Mouse (Mus musculus) small intestine, adult 2 months (tissue): Measurements from ENCODE around the gene Pak4. TPM values are rescaled to one million over a fixed set of nuclear protein-coding genes. Genes with fewer than 3 reads are reported as not detected.

Experiments
- H3K27ac ChIP-seq: fragments of 200-500 bp; 2 replicates; pipeline ENCODE4 v1.5.1; 2012; ENCODE audit warnings: low read depth, low read length, control low read depth, inconsistent platforms; ENCODE audit not compliant: insufficient read depth
- H3K27me3 ChIP-seq: fragments of 200-500 bp; 2 replicates; pipeline ENCODE4 v1.6.1; 2012; ENCODE audit warnings: mild to moderate bottlenecking, moderate library complexity, low read length, inconsistent platforms; ENCODE audit not compliant: control insufficient read depth, insufficient read depth
- H3K36me3 ChIP-seq: fragments of 200-500 bp; 2 replicates; pipeline ENCODE4 v1.6.1; 2012; ENCODE audit warnings: mild to moderate bottlenecking, low read length, control low read depth, inconsistent platforms; ENCODE audit not compliant: control insufficient read depth, insufficient read depth
- H3K4me1 ChIP-seq: fragments of 200-500 bp; 2 replicates; pipeline ENCODE4 v1.6.1; 2012; ENCODE audit warnings: low read length, inconsistent platforms, mixed read lengths; ENCODE audit not compliant: control insufficient read depth, insufficient read depth, insufficient read length
- H3K4me3 ChIP-seq: fragments of 200-500 bp; 2 replicates; pipeline ENCODE4 v1.5.1; 2012; ENCODE audit warnings: low read depth, mild to moderate bottlenecking, control low read depth, inconsistent platforms, low read length, moderate library complexity
- CTCF ChIP-seq: fragments of 200-500 bp; IDR thresholded peaks from 2 replicates; pipeline ENCODE4 v1.5.1; 2012; ENCODE audit warnings: low read depth, mild to moderate bottlenecking, control low read depth, inconsistent platforms, low read length, moderate library complexity, mixed read lengths; ENCODE audit not compliant: insufficient replicate concordance, insufficient read length; ENCODE audit errors: extremely low read depth
- POLR2A ChIP-seq: fragments of 200-500 bp; IDR thresholded peaks from 2 replicates; pipeline ENCODE4 v1.6.1; 2012; ENCODE audit warnings: low read depth, mild to moderate bottlenecking, control low read depth, inconsistent platforms, low read length, moderate library complexity
- WGBS: fragments of 180-500 bp; shearing (Covaris S2); methylation state at CpG from one replicate; pipeline ENCODE4 v1.1.7; 2018; 5-methylcytosine and 5-hydroxymethylcytosine counted together
- polyA plus RNA-seq: library from polyadenylated mRNA; depleted of rRNA; stranded (reverse); fragments of >200 nt; gene quantifications from 2 replicates; pipeline ENCODE4 v1.2.3, GENCODE M21; 2012

The Pak4 gene
- polyA plus RNA-seq, 1 experiment = 112 TPM

- Histone ChIP-seq H3K27me3 (no peaks in the 10 kb centered on the region), H3K4me3 (peak overlapping the region; percentile 24; the same call in 1 of the 2 replicates), H3K4me1 (peaks cover 62% of the 10 kb centered on the region), H3K27ac (peak overlapping the region; percentile 92), H3K36me3 (peaks cover 33% of the 10 kb centered on the region)
- TF ChIP-seq CTCF (no peak), POLR2A (0 out of 2 replicates have a peak, but pooled peaks have one; percentile 11)
- 16% methylated on average over 5 of the region's 5 CpGs for WGBS
Measured at GRCm38 (mm10) chr7:28570982-28571682, 26.9 kb downstream of the Pak4 start.

- Histone ChIP-seq H3K4me3 (peak overlapping the region; percentile 24), H3K27ac (peak overlapping the region; percentile 92), H3K27me3 (no peaks in the 10 kb centered on the region), H3K4me1 (peaks cover 61% of the 10 kb centered on the region), H3K36me3 (peaks cover 38% of the 10 kb centered on the region)
- WGBS = 19% methylated on average over 12 of the region's 12 CpGs
- TF ChIP-seq POLR2A = no peak
- TF ChIP-seq CTCF = no peak
Measured at GRCm38 (mm10) chr7:28570291-28570981, 27.5 kb downstream of the Pak4 start.

GRCm38 (mm10) chr7:28568253-28568652, 29.7 kb downstream of the Pak4 start:
- H3K27me3 ChIP-seq = no peaks in the 10 kb centered on the region
- H3K4me1 ChIP-seq = peaks cover 42% of the 10 kb centered on the region
- H3K36me3 ChIP-seq = peaks cover 57% of the 10 kb centered on the region
- no peak overlapping the region for H3K4me3 ChIP-seq
- H3K27ac ChIP-seq = no peak overlapping the region
- TF ChIP-seq POLR2A = no peak
- TF ChIP-seq CTCF = peak; percentile 92; the same call in 1 of the 2 replicates

GRCm38 (mm10) chr7:28567539-28567938, 30.4 kb downstream of the Pak4 start:
- H3K4me1 ChIP-seq = peaks cover 35% of the 10 kb centered on the region
- TF ChIP-seq POLR2A = no peak
- no peak for TF ChIP-seq CTCF
- H3K4me3 ChIP-seq = no peak overlapping the region
- H3K27me3 ChIP-seq = no peaks in the 10 kb centered on the region
- H3K27ac ChIP-seq = no peak overlapping the region
- H3K36me3 ChIP-seq = peaks cover 64% of the 10 kb centered on the region
- 88% methylated on average over 4 of the region's 4 CpGs for WGBS

- H3K4me3 ChIP-seq = no peak overlapping the region
- 80% methylated on average over 5 of the region's 5 CpGs for WGBS
- H3K36me3 ChIP-seq = peaks cover 80% of the 10 kb centered on the region
- no peak overlapping the region for H3K27ac ChIP-seq
- TF ChIP-seq POLR2A (no peak), CTCF (no peak)
- peaks cover 15% of the 10 kb centered on the region for H3K4me1 ChIP-seq
- no peaks in the 10 kb centered on the region for H3K27me3 ChIP-seq
Measured at GRCm38 (mm10) chr7:28565407-28565806, 32.6 kb downstream of the Pak4 start.

GRCm38 (mm10) chr7:28562951-28563350, 35.0 kb downstream of the Pak4 start:
- no peak overlapping the region for H3K4me3 ChIP-seq
- peaks cover 82% of the 10 kb centered on the region for H3K36me3 ChIP-seq
- TF ChIP-seq CTCF = no peak
- TF ChIP-seq POLR2A = no peak
- H3K27ac ChIP-seq = no peak overlapping the region
- H3K4me1 ChIP-seq = no peaks in the 10 kb centered on the region
- 96% methylated on average over 13 of the region's 13 CpGs for WGBS
- H3K27me3 ChIP-seq = no peaks in the 10 kb centered on the region

- H3K4me1 ChIP-seq = no peaks in the 10 kb centered on the region
- H3K27me3 ChIP-seq = no peaks in the 10 kb centered on the region
- WGBS = 91% methylated on average over 13 of the region's 13 CpGs
- no peak overlapping the region for H3K4me3 ChIP-seq
- H3K27ac ChIP-seq = no peak overlapping the region
- no peak for TF ChIP-seq POLR2A
- TF ChIP-seq CTCF = no peak
- peaks cover 79% of the 10 kb centered on the region for H3K36me3 ChIP-seq
Measured at GRCm38 (mm10) chr7:28562371-28562770, 35.6 kb downstream of the Pak4 start.
